Mouse (Mus musculus) frontal cortex, postnatal 14 days (tissue): ENCODE data around the gene Gm19402.
"Not testable (repeated sequence)": the region's sequence is repeated elsewhere in the genome, so short reads cannot be mapped to it uniquely, and the experiment has no call there.

Experiments used
- DNase-seq, 2 experiments: peaks; one replicate each; pipeline ENCODE4 v3.0.0; 2022; ENCODE audit warnings: low spot score in 2 of 2

Gene Gm19402

GRCm38 (mm10) chr10:77690356-77690807 lies at the start of gene Gm19402:
TSS of gene Gm19402 (minus strand) at chr10:77690757.
- not testable (repeated sequence) for DNase-seq

- no peak for DNase-seq
Measured at GRCm38 (mm10) chr10:77738929-77739328, 48.4 kb upstream of the Gm19402 start.

DNA sequence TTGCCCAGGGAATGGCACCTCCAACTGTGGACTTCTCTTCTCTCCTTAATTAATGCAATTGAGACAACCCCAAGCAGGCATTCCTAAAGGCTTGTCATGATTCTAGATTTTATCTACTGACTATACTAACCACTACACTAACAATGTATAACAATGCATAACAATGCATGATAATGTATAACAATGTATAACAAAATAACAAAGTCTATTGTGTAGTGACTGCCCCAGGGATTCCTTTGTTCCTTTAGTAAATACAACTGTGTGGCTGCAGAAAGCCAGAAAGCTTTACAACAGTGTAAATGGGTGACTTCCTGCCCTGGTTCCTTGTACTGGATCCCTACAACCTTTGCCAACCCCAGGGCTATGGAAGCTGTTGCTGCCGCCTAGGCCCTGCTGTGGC lies 45.4 kb upstream of the Gm19402 start:
- DNase-seq = no peak

DNA sequence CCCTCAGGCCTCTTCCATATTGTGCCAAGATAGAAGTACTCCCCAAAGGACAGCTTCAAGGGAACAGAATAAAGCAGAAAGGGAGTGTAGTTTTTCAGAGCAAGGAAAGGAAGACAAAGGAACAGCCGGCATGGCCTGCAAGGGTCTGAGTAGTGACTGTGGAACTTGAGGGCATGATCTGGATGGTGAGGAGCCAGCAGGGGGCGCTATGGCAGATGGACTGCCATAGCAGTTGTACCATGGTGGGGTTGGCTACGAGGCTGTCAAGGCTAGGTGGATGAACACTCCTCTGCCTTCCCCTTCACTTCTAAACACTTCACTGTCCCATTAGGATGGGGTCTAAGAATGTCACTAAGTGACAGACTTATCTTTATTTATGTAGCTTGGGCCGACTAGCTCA lies 38.7 kb upstream of the Gm19402 start:
- DNase-seq = no peak

- DNase-seq = no peak
Measured at GRCm38 (mm10) chr10:77728280-77728679, 37.7 kb upstream of the Gm19402 start.

GRCm38 (mm10) chr10:77726186-77726585 lies 35.6 kb upstream of the Gm19402 start, which contains the start of gene Gm10100:
TSS of gene Gm10100 (plus strand) at chr10:77726486.
- no peak for DNase-seq

DNA sequence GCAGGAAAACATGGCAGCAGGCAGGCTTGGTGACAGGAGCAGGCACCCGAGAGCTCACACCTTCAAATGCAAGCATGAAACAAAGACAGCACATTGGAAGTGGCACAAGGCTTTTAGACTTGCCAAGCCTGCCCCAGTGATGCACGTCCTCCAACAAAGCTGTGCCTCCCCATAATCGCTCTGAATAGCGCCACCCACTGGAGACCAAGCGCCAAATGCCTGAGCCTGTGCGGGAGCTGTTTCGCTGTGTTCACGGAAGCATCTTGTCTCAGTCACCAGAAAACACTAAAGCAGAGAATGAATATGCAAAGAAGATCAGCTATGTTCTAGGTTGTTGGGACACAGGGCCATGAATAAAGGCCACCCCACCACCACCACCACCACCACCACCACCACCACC lies 34.3 kb upstream of the Gm19402 start:
- DNase-seq = no peak

DNA sequence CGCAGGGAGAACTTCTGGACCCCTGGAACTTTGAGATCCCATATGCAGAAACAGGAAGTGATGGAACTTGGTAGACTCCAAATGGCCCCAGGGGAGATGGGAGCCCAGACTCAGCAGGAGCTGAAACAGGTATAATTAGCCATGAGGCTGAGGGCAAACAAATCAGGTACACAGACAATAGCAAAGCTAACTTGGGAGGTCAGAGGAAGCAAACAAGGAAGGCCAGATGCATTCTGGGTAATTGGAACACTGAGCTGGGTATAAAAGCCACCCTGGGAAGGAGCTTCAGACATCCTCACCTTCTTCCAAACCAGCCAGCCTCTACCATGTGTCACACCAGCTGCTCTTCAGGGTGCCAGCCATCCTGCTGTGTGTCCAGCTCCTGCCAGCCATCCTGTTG lies 29.7 kb upstream of the Gm19402 start, which contains the start of gene Krtap12-1:
TSS of gene Krtap12-1 (plus strand) at position 301 of the 400 bp plus-strand sequence.
- not testable (repeated sequence) for DNase-seq

DNA sequence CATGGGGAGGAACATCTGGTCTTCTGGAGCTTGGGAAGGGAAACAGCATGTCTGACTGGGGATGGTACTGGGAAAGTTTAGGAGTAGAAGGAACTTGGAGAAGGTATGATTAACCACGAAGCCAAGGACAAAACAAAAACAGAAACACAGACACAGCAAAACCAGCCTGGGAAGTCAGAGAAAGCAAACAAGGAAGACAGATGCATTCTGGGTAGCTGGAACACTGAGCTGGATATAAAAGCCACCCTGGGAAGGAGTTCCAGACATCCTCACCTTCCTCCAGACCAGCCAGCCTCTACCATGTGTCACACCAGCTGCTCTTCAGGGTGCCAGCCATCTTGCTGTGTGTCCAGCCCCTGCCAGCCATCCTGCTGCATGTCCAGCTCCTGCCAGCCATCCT lies 24.9 kb upstream of the Gm19402 start, which contains the start of gene Gm10142:
TSS of gene Gm10142 (plus strand) at position 301 of the 400 bp plus-strand sequence.
- DNase-seq = no peak

DNA sequence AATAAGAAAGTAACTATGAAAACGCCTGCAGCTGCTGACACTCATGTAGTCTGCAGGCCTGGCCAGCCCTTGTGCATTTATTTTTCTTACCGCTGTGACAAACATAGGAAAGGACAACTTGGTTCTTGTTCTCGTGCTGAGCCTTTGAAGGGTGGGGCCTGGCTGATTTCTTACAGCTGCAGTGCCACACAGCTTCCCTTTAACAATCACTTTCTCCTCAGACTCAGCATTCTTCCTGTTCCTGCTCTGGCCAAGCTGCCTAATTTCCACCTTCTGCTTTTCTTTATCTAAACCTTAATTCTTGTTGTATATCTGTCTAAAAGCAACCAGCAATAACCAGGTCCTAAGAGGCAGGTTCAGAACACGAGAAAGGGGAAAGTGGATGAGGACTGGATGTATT lies 23.2 kb upstream of the Gm19402 start:
- DNase-seq = no peak

DNA sequence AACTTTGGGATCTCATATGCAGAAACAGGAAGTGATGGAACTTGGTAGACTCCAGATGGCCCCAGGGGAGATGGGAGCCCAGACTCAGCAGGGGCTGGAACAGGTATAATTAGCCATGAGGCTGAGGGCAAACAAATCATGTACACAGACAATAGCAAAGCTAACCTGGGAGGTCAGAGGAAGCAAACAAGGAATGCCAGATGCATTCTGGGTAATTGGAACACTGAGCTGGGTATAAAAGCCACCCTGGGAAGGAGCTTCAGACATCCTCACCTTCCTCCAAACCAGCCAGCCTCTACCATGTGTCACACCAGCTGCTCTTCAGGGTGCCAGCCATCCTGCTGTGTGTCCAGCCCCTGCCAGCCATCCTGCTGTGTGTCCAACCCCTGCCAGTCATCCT lies 20.6 kb upstream of the Gm19402 start, which contains the start of gene Gm10024:
TSS of gene Gm10024 (plus strand) at position 301 of the 400 bp plus-strand sequence.
- not testable (repeated sequence) for DNase-seq

DNA sequence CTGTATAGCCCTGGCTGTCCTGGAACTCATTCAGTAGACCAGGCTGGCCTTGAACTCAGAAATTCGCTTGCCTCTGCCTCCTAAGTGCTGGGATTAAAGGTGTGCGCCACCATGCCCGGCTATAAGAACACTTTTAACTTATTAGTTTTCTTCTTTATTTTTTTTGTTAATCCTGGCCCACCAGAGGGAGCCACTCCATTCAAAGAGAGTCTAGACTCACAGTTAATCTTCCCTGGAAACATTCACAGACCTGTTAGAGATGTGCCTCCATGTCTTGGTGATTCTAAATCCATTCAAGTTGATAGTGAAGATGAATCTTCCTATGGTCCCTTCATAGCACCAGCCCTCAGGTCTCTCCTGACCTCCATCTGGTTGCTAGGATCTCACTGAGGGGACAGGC lies 19.3 kb upstream of the Gm19402 start:
- DNase-seq = no peak

DNA sequence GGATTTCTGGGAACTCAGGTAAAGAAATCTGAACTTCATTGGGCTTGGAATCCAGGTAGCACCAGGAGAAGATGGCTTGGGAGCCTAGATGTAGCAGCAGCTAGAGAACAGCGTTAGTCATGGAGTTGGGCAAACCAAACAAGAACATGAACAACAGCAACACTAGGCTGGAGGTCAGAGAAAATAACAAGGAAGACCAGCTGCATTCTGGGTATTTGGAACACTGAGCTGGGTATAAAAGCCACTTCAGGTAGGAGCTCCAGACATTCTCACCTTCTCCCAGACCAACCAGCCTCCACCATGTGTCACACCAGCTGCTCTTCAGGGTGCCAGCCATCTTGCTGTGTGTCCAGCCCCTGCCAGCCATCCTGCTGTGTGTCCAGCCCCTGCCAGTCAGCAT lies 15.8 kb upstream of the Gm19402 start, which contains the start of gene Gm10272:
TSS of gene Gm10272 (plus strand) at position 301 of the 400 bp plus-strand sequence.
- DNase-seq = no peak

DNA sequence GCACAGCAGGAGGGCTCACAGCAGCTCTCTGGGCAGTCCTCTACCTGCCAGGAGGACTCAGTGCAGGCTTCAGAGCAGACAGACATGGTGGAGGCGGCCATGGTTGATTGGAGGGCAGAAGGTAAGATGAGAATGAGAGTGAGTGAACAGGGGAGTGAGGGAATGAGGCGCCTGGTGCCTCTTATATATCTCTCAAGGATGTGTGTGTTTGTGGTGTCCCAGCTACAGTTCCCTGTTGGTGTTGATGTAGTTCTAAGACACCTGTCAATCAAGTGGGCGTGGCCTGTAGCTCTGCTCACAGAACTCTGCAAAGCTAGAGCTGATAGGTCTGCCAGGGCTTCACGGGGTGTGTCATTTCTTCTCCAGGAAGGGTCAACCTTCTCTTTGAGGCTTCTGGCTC lies 6.6 kb upstream of the Gm19402 start, which contains the start of gene Gm9508:
TSS of gene Gm9508 (minus strand) at position 101 of the 400 bp plus-strand sequence.
- DNase-seq = no peak

DNA sequence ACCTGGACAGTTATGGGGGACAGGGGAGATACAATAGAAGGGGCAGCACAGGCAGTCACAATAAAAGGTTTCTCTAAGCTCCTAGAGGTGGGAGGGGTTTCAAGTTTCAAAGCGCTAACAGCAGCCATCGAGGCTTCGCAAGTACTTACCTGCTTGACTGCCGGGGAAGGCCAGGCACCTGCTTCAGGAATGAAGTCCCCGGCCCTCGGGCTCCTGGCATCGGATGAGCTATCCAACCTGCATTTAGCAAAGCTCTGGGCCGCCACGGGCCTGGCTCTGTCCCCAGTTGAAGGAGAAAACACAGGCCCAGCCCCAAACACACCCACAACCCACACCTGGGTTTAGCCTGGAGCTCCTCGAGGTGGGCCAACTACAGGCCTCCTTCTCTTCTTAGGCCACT lies 3.5 kb downstream of the Gm19402 start:
- DNase-seq = no peak

DNA sequence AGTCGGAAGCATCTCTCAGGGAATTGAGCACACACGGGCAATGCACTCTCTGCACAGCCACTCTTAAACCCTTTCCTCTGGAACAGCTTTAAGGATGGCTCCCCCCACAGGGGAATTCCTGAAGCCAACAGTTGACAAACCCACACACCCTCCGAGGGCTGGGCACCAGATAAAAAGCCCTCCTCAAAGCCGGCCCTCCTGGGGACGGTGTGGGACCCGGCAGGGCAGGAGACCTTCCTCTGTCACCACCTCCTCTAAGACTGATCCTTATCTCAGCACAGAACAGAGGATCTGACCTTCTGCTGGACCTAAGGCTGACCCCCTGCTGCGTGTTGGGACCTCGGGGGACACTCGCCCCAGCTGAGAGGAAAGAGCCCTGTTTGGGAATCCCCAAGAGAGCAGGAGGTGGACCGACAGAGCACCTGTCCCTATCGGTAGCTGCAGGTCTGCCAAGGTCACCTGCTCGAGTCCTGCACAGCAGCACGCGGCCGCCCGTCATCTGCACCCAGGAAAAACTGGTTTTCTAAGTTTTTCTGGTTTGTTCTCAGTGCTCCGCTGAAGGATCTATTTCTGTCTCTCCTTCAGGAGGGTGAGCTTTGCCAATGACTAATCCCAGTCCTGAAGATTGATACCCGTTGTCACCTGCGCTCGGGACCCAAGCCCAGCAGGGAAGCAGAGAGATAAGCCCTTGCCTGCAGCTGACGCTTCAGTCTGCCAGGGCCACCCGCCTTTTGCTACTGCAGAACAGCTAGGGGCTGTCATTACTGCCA lies 4.5 kb downstream of the Gm19402 start, which contains the start of gene Tspear:
TSS of gene Tspear (plus strand) at position 675 of the 770 bp plus-strand sequence.
- no peak for DNase-seq

- no peak for DNase-seq
Measured at GRCm38 (mm10) chr10:77684181-77684580, 6.4 kb downstream of the Gm19402 start.

DNA sequence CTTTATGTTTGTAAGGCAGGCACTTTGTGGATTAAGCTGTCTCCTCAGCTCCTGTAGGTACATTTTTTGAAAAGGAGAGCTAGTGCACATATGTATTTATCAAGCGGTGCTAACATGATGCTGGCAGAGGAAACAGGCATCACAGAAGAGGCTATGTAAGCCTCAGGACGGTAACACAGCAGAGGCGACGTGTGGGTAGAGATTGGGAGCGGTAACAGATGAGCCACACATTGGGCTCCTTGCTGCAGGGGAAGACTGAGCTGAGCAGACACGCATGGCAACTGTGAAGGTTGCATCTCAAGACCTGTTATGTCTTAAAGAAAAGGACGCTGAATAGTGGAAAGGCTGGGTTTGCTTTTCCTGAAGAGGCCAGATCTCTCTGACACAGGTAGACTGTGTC lies 7.6 kb downstream of the Gm19402 start:
- no peak for DNase-seq

DNA sequence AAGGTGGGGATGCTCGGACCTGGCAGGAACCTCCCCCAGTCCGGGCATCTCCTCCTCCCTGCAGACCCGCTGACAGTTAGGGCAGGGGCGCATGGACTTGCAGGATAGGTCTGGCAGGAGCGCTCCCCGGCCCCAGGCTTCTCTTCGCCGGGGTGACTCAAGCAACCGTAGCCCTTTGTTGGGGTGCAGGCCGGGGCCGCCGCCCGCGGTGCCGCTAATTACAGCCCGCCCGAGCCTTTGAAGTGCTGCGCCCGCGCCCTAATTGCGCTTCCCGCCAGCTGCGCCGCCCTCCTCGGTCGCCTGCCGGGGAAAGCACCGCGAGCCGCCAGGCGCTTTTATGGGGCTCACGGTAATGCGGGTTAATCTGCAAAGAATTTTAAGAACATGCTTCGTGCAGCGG lies 13.0 kb downstream of the Gm19402 start:
- no peak for DNase-seq

DNA sequence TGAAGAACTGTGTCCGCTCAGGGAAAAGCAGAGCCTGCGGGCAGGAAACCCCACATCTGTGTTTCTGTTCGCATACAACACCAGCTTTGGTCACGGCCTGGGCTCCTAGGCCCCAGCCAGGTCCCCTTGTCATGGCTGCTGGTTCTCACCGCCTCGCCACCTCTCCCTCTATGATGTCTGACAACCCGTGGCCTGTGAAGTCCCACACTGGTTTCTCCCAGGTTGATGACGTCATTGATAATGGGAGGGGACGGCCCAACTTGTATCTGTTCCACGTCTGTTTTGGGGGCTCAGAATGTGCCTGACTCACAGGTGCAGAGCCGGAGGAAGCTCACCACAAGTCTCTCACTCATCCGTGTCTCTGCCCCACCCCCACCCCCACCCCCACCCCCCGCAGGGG lies 16.8 kb downstream of the Gm19402 start:
- no peak for DNase-seq

DNA sequence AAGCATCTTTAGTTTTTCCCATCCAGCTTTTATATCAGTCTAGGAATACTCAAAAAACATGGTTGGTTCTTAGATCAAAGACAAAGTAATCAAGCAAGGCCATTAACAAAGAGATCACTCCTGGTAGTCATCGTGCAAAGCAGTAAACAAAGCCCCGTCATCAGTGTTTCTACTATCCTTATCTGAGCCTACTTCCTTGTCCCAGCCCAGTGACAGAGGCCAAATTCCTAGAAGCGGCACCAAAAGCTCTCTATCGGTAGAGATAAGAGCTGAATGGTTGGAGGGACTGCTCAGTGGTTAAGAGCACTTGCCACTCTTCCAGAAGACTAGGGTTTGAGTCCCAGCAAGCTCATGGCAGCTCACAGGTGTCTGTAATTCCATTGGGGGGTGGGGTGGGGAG lies 19.0 kb downstream of the Gm19402 start:
- no peak for DNase-seq

- DNase-seq = no peak
Measured at GRCm38 (mm10) chr10:77670710-77671109, 19.8 kb downstream of the Gm19402 start.

DNA sequence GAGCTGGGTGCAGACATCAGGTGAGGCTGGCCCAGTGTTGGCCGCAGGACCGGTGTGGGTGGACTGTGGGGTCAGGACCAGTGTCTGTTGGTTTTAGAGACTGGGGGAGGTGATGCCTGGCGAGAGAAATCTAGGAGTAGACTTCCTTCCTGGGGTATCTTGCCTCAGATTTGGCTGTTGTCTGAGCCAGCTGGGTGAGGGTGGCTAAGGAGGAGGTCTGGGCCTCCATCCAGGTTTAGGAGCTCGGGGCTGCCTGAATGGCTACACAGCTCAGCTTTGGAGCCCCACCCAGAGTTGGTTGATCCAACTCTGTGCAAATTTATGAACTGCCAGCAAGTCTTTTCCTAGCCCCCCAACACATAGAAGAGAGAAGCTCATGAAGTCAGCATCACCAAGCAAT lies 23.2 kb downstream of the Gm19402 start:
- no peak for DNase-seq
